Mouse (Mus musculus) midbrain, postnatal 0 days (tissue): ENCODE data around the gene Plscr3. TPM values are rescaled to one million over a fixed set of nuclear protein-coding genes. Genes with fewer than 3 reads are reported as not detected.

ENCODE experiments used
- ATAC-seq: fragments of 200-750 bp; cut with Nextera tagmentation; 2 replicates; pipeline ENCODE4 v1.8.0; 2017; ENCODE audit warnings: moderate number of reproducible peaks, mild to moderate bottlenecking, moderate TSS enrichment, moderate library complexity; ENCODE audit not compliant: low FRiP score
- DNase-seq: peaks from one replicate; pipeline ENCODE4 v3.0.0-alpha.2; 2015; ENCODE audit warnings: low spot score
- H3K27ac ChIP-seq: fragments of 300-500 bp; sonication (generic); 2 replicates; pipeline ENCODE4 v1.5.1; 2014; ENCODE audit warnings: low read depth, mild to moderate bottlenecking, low read length, mixed read lengths
- H3K27me3 ChIP-seq: fragments of 300-500 bp; sonication (generic); 2 replicates; pipeline ENCODE4 v1.6.1; 2014; ENCODE audit warnings: low read length, control low read depth, mixed read lengths; ENCODE audit not compliant: insufficient read depth
- H3K36me3 ChIP-seq: fragments of 300-500 bp; sonication (generic); 2 replicates; pipeline ENCODE4 v1.6.1; 2014; ENCODE audit warnings: low read length, control low read depth, mixed read lengths; ENCODE audit not compliant: insufficient read depth
- H3K4me1 ChIP-seq: fragments of 300-500 bp; sonication (generic); 2 replicates; pipeline ENCODE4 v1.6.1; 2014; ENCODE audit warnings: mild to moderate bottlenecking, control low read depth, antibody characterized with exemption, low read length, mixed read lengths; ENCODE audit not compliant: insufficient read depth
- H3K4me2 ChIP-seq: fragments of 300-500 bp; sonication (generic); 2 replicates; pipeline ENCODE4 v1.6.1; 2014; ENCODE audit warnings: low read depth, mild to moderate bottlenecking, low read length, mixed read lengths; ENCODE audit not compliant: poor library complexity, severe bottlenecking
- H3K4me3 ChIP-seq: fragments of 300-500 bp; sonication (generic); 2 replicates; pipeline ENCODE4 v1.5.1; 2014; ENCODE audit warnings: low read depth, mild to moderate bottlenecking, low read length, moderate library complexity
- H3K9ac ChIP-seq: fragments of 300-500 bp; sonication (generic); replicated peaks from 2 replicates; pipeline ENCODE4 v1.6.1; 2014; ENCODE audit warnings: mild to moderate bottlenecking, low read length, moderate library complexity, mixed read lengths; ENCODE audit not compliant: poor library complexity, severe bottlenecking
- H3K9me3 ChIP-seq: fragments of 300-500 bp; sonication (generic); 2 replicates; pipeline ENCODE4 v1.6.1; 2016; ENCODE audit warnings: low read length, control low read depth
- CTCF ChIP-seq: IDR thresholded peaks from 2 replicates; pipeline ENCODE4 v1.5.1; 2016; ENCODE audit warnings: antibody characterized with exemption, mild to moderate bottlenecking
- WGBS: fragments of 180-500 bp; shearing (Covaris S2); extraction: QIAGEN DNeasy Blood & Tissue Kit; methylation state at CpG from one replicate; pipeline ENCODE4 v1.1.7; 2014; 5-methylcytosine and 5-hydroxymethylcytosine counted together
- polyA plus RNA-seq: library from polyadenylated mRNA; unstranded; fragments of >200 nt; fragmentation: Nextera tagmentation; extraction: Ambion mirVana; gene quantifications from 2 replicates; pipeline ENCODE4 v1.2.1, GENCODE M21; 2015
- total RNA-seq: library from RNA; depleted of rRNA; stranded (reverse); fragments of >200 nt; gene quantifications from 2 replicates; pipeline ENCODE4 v1.2.3, GENCODE M21; 2014

Gene Plscr3
- total and polyA plus RNA-seq, 2 experiments from 2014 or later, result 24.1 to 33.5 TPM

DNA sequence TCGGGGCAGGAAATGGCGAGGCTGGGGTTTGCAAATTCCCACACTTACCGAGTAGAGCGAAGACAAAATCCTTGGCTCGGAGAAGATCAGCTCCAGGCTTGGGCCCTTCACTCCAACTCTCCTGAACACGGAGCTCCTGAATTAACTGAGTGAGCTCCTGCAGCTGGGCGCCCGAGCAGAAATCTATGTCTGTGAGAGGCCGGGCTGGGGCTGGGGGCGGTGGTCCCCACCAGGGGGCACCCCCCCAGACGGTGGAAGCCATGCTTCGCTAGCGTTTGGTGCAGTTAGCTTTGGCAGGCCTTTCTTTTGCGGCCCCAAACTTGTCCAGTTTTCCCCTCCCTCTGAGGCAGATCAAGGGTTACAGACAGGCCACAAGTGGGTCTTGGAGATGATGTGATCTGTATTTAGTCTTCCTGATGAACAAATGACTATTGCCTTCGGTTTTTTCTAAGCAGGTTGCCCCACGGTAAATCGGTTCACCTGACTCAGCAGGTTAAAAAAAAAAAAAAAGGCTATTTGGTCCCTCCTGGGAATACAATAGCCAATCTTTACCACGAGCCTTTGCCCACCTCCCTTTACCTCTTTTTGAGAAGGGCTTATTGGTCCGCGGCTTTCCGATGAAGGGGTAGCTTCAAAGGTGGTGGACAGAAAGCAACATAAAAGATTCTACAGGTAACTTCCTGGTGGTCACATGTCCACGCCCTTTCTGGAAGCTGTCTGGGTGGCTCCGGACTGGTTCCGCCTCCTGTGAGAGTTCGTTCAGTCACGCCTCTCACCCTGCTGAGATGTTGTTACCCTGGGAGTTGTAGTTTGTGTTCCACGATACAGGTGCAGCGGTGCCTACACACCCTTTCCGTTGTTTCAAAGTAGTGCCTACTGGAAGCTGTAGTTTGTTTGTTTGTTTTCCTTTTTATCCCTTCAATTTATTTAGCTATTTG, 40.9 kb upstream of the Plscr3 start, which contains the start of gene Tmem102:
TSS of gene Tmem102 (minus strand) at position 653 of the 938 bp plus-strand sequence.
- 12% methylated on average over 29 of the region's 29 CpGs for WGBS
- H3K9ac ChIP-seq, result no peak within 1 kb of the TSS
- H3K4me2 ChIP-seq, result peak within 1 kb of the TSS; percentile 96
- 0 out of 2 replicates have a peak, but pooled peaks cover 3% of the 10 kb centered on the region for H3K4me1 ChIP-seq
- no peak for TF ChIP-seq CTCF
- no peaks in the 10 kb centered on the region for H3K36me3 ChIP-seq
- H3K27ac ChIP-seq, result no peak within 1 kb of the TSS
- no peak within 1 kb of the TSS for H3K4me3 ChIP-seq
- no peaks in the 10 kb centered on the region for H3K9me3 ChIP-seq
- ATAC-seq, result no peak
- DNase-seq, result no peak
- 0 out of 2 replicates have a peak, but pooled peaks cover 4% of the 10 kb centered on the region for H3K27me3 ChIP-seq

GRCm38 (mm10) chr11:69806378-69806777, 39.8 kb upstream of the Plscr3 start:
- Histone ChIP-seq H3K36me3 (no peaks in the 10 kb centered on the region), H3K27me3 (0 out of 2 replicates have a peak, but pooled peaks cover 4% of the 10 kb centered on the region), H3K9me3 (no peaks in the 10 kb centered on the region), H3K9ac (no peak overlapping the region), H3K4me1 (0 out of 2 replicates have a peak, but pooled peaks cover 3% of the 10 kb centered on the region), H3K4me3 (no peak overlapping the region), H3K27ac (no peak overlapping the region), H3K4me2 (no peak overlapping the region)
- whole genome bisulfite sequencing, result 85% methylated on average over 4 of the region's 4 CpGs
- no peak for DNase-seq
- no peak for ATAC-seq
- TF ChIP-seq CTCF, result peak; percentile 24; the same call in 1 of the 2 replicates

- H3K27ac ChIP-seq, result no peak overlapping the region
- 80% methylated on average over 2 of the region's 2 CpGs for WGBS
- no peaks in the 10 kb centered on the region for H3K36me3 ChIP-seq
- H3K4me2 ChIP-seq, result no peak overlapping the region
- TF ChIP-seq CTCF, result no peak
- DNase-seq (no peak), ATAC-seq (no peak)
- H3K27me3 ChIP-seq, result 0 out of 2 replicates have a peak, but pooled peaks cover 4% of the 10 kb centered on the region
- no peak overlapping the region for H3K9ac ChIP-seq
- H3K4me3 ChIP-seq, result no peak overlapping the region
- H3K9me3 ChIP-seq, result no peaks in the 10 kb centered on the region
- 0 out of 2 replicates have a peak, but pooled peaks cover 3% of the 10 kb centered on the region for H3K4me1 ChIP-seq
These were observed 38.5 kb upstream of the Plscr3 start for GRCm38 (mm10) chr11:69807641-69808040.

DNA sequence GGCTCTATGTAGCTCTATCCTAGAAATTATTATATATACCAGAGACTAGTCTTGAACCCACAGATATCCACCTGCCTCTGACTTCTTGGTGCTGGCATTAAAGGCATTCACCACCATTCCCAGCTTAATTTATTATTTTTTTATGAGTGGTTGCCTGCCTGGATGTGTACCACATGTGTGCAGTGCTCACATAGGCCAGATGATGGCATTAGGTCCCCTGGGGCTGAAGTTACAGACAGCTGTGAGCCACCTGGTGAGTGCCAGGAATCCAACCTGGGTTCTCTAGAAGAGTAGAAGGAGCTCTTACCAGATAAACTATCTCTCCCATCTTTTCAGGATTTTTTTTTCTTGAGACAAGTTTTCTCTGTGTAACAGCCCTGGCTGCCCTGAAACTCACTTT, 35.9 kb upstream of the Plscr3 start:
- Histone ChIP-seq H3K4me2 (no peak overlapping the region), H3K27ac (no peak overlapping the region), H3K36me3 (no peaks in the 10 kb centered on the region), H3K27me3 (0 out of 2 replicates have a peak, but pooled peaks cover 2% of the 10 kb centered on the region), H3K4me1 (no peaks in the 10 kb centered on the region), H3K9ac (no peak overlapping the region), H3K9me3 (no peaks in the 10 kb centered on the region), H3K4me3 (no peak overlapping the region)
- no peak for TF ChIP-seq CTCF
- DNase-seq (no peak), ATAC-seq (no peak)

DNA sequence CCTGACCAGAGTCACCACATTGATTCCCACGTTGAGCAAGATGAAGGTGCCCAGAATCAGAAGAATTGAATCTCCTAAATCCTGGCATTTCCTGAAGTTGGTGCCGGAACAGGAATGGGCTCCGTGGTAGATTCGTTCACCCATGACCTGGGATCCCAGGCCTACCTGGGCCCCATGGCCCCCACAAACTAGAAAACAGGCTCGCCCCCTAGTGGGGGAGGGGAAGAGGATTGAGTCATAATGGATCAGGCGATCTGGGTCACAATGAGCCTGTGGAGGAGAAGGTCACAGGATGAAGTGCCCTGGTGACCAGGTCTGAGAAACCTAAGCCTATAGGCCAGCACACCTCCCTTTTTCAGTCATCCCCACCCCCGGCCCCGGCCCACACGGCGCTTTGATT, 31.0 kb upstream of the Plscr3 start, which contains the start of gene Gm39566:
TSS of gene Gm39566 (minus strand) at position 144 of the 400 bp plus-strand sequence.
- WGBS, result 65% methylated on average over 10 of the region's 10 CpGs
- no peak within 1 kb of the TSS for H3K4me2 ChIP-seq
- no peak for TF ChIP-seq CTCF

GRCm38 (mm10) chr11:69816520-69816919, 29.7 kb upstream of the Plscr3 start:
- Histone ChIP-seq H3K4me2 (no peak overlapping the region), H3K4me3 (no peak overlapping the region), H3K9ac (no peak overlapping the region), H3K27me3 (no peaks in the 10 kb centered on the region), H3K27ac (no peak overlapping the region), H3K36me3 (no peaks in the 10 kb centered on the region), H3K4me1 (no peaks in the 10 kb centered on the region), H3K9me3 (no peaks in the 10 kb centered on the region)
- DNase-seq (no peak), ATAC-seq (no peak)
- no peak for TF ChIP-seq CTCF
- WGBS, result 95% methylated on average over 12 of the region's 12 CpGs

More for the DNA sequence above, 31.0 kb upstream of the Plscr3 start, which contains the start of gene Gm39566:
- ATAC-seq (no peak), DNase-seq (no peak)
- Histone ChIP-seq H3K9ac (no peak within 1 kb of the TSS), H3K27me3 (no peaks in the 10 kb centered on the region), H3K4me3 (no peak within 1 kb of the TSS), H3K36me3 (no peaks in the 10 kb centered on the region), H3K4me1 (no peaks in the 10 kb centered on the region), H3K27ac (no peak within 1 kb of the TSS), H3K9me3 (no peaks in the 10 kb centered on the region)
